Mouse (Mus musculus) midbrain, embryonic 15.5 days (tissue): ENCODE measurements around the gene Stx1b. TPM values are rescaled to one million over a fixed set of nuclear protein-coding genes. Genes with fewer than 3 reads are reported as not detected.
"Not testable (repeated sequence)": the region's sequence is repeated elsewhere in the genome, so short reads cannot be mapped to it uniquely, and the experiment has no call there.

Experiments used
- ATAC-seq: fragments of 200-750 bp; cut with Nextera tagmentation; replicated peaks from 2 replicates; pipeline ENCODE4 v1.8.0; 2017; ENCODE audit warnings: moderate TSS enrichment
- H3K27ac ChIP-seq: fragments of 300-500 bp; sonication (generic); 2 replicates; pipeline ENCODE4 v1.5.1; 2015; ENCODE audit warnings: mild to moderate bottlenecking, inconsistent platforms
- H3K27me3 ChIP-seq: fragments of 300-500 bp; sonication (generic); replicated peaks from 2 replicates; pipeline ENCODE4 v1.6.1; 2015; ENCODE audit warnings: inconsistent platforms
- H3K36me3 ChIP-seq: fragments of 300-500 bp; sonication (generic); replicated peaks from 2 replicates; pipeline ENCODE4 v1.6.1; 2015; ENCODE audit warnings: inconsistent platforms
- H3K4me1 ChIP-seq: fragments of 300-500 bp; sonication (generic); 2 replicates; pipeline ENCODE4 v1.6.1; 2015; ENCODE audit warnings: inconsistent platforms
- H3K4me2 ChIP-seq: fragments of 300-500 bp; sonication (generic); 2 replicates; pipeline ENCODE4 v1.6.1; 2015; ENCODE audit warnings: inconsistent platforms, mild to moderate bottlenecking, moderate library complexity
- H3K4me3 ChIP-seq: fragments of 300-500 bp; sonication (generic); 2 replicates; pipeline ENCODE4 v1.5.1; 2015; ENCODE audit warnings: mild to moderate bottlenecking, inconsistent platforms
- H3K9ac ChIP-seq: fragments of 300-500 bp; sonication (generic); 2 replicates; pipeline ENCODE4 v1.6.1; 2015; ENCODE audit warnings: mild to moderate bottlenecking, inconsistent platforms
- H3K9me3 ChIP-seq: fragments of 300-500 bp; sonication (generic); 2 replicates; pipeline ENCODE4 v1.6.1; 2016; ENCODE audit warnings: inconsistent platforms
- whole genome bisulfite sequencing: fragments of 180-500 bp; shearing (Covaris S2); methylation state at CpG from one replicate; pipeline ENCODE4 v1.1.7; 2015; ENCODE audit warnings: mixed read lengths; 5-methylcytosine and 5-hydroxymethylcytosine counted together
- polyA plus RNA-seq: library from polyadenylated mRNA; unstranded; fragments of >200 nt; fragmentation: Nextera tagmentation; extraction: Ambion mirVana; gene quantifications from 2 replicates; pipeline ENCODE4 v1.2.1, GENCODE M21; 2015

Gene Stx1b
- polyA plus RNA-seq, 1 experiment from 2014 or later, result 72.9 TPM

DNA sequence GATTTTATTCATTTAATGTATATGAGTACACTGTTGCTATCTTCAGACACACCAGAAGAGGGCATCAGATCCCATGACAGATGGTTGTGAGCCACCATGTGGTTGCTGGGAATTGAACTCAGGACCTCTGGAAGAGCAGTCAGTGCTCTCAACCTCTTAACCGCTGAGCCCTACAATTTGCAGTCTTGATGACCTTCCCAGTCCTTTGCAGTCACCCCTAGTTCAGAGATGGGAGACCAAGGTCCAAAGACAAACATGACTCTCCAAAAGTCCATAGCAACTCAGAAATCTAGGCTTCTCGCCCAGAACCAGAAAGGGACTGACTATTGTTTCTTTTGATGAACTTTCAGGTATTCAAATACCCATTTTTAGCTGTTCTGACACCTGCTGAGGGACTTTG lies 15.7 kb upstream of the Stx1b start:
- H3K27ac ChIP-seq, result 0 out of 2 replicates have a peak overlapping the region, but pooled peaks have one; percentile 90

DNA sequence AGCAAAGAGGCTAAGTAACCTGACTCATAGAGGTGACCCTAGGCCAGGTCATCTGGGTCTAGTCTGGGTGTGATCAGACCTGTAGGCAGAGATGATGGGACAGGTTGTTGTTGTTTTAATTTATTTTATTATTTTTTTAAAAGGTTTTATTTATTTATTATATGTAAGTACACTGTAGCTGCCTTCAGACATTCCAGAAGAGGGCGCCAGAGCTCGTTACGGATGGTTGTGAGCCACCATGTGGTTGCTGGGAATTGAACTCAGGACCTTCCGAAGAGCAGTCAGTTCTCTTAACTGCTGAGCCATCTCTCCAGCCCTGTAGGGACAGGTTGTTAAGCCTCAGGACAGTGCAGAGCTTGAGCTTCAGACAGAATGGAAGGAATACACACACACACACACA lies 13.5 kb upstream of the Stx1b start:
- peaks cover 13% of the 10 kb centered on the region for H3K4me1 ChIP-seq
- H3K27me3 ChIP-seq, H3K4me2 ChIP-seq, H3K4me3 ChIP-seq, ATAC-seq, H3K36me3 ChIP-seq, H3K9ac ChIP-seq, H3K9me3 ChIP-seq, H3K27ac ChIP-seq: not testable (repeated sequence)
- 78% methylated on average over 4 of the region's 4 CpGs for WGBS

More for the DNA sequence above, 15.7 kb upstream of the Stx1b start:
- H3K9me3 ChIP-seq, H3K36me3 ChIP-seq, H3K27me3 ChIP-seq, H3K4me2 ChIP-seq, H3K4me3 ChIP-seq, ATAC-seq, H3K9ac ChIP-seq: not testable (repeated sequence)
- peaks cover 15% of the 10 kb centered on the region for H3K4me1 ChIP-seq
- WGBS, result 72% methylated on average over 2 of the region's 2 CpGs

DNA sequence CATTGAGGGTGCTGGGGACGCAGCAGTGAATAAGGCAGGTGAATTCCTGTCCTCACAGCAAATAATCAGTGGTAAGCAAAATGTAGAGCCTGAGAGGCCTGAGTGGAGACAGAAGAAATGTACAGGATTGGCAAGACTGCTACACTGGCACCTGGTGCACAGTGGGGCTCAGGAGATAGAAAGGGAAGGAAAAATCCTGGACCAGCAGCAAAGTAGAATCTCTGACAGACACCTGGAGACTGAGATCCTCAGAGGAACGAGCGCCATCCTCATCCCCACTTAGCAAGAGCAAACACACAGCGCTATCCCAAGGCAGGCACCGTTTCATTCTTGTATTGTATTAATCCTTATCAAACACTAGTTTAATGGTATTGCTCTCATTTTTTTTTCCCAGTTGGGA lies 13.1 kb upstream of the Stx1b start:
- Histone ChIP-seq H3K9ac (no peak overlapping the region), H3K36me3 (no peaks in the 10 kb centered on the region), H3K4me2 (no peak overlapping the region), H3K9me3 (no peaks in the 10 kb centered on the region), H3K27ac (no peak overlapping the region), H3K4me1 (peaks cover 9% of the 10 kb centered on the region), H3K4me3 (no peak overlapping the region), H3K27me3 (no peaks in the 10 kb centered on the region)
- 89% methylated on average over 5 of the region's 5 CpGs for WGBS
- no peak for ATAC-seq

DNA sequence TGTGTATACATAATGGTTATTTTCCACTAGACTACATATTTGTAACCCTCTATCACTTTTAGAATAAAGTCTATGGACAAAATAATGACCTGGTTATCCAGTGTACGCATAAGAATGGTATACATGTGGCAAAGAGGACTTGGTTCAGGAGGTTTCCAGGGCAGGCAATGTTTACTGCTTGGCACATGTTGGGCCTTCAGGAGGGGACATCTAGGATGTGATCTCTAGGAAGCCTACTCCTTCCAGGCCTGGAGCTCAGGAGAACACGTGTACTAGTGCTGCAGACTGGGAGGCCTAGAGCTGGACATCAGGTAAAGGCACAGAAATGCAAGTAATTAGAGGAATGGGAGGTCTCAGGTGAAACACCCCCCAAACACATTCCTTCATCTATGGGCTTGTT lies 11.2 kb upstream of the Stx1b start:
- H3K27me3 ChIP-seq, result no peaks in the 10 kb centered on the region
- no peak overlapping the region for H3K9ac ChIP-seq
- no peak overlapping the region for H3K27ac ChIP-seq
- no peaks in the 10 kb centered on the region for H3K9me3 ChIP-seq
- WGBS, result 79% methylated on average over 2 of the region's 2 CpGs
- H3K4me2 ChIP-seq, result no peak overlapping the region
- no peak overlapping the region for H3K4me3 ChIP-seq
- peaks cover 3% of the 10 kb centered on the region; the same call in 1 of the 2 replicates for H3K4me1 ChIP-seq
- ATAC-seq, result no peak
- no peaks in the 10 kb centered on the region for H3K36me3 ChIP-seq

DNA sequence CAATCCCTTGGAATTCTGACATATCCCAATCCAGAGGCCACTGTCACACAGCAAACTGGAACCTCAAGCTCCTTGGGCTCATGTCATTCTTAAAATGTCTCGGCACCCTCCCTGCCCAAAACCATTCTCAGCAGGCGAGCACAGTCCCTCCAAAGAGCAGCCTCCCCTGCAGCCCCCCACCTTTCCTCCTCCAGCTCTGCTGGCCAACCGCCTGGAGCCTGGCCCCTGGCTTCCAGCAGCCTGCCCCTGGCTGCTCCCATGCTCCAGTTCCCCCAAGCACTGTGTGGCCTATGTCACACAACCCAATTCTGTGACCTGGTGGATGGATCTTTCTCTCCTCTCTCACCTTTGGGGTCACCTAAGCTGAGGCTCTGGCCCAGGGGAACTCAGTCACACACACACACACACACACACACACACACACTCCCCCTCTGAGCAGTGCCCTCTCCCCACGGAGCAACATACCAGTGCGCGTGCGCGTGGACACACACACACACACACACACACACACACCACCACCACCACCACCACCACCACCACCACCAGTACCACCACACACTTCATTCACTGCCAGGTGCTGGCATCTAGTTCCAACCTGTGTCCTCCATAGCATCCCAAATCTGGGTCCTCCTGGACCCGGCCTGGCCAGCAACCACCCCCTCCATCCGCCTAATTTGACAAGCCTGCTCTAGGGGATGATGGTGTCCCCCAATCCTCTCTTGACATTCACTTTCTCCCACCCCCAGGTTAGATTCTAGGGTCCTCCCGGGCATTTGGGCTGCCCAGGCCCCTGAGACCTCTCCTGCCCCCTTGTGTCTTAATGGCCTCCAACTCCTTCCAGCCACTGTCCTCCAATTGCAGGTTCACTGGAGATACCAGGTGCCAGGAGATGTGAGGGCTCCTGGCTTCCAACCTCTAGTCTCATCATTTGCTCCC lies 845 bp downstream of the Stx1b start:
- peaks cover 30% of the 10 kb centered on the region for H3K4me1 ChIP-seq
- WGBS, result 52% methylated on average over 11 of the region's 11 CpGs
- ATAC-seq, result peak; percentile 60; the same call in 1 of the 2 replicates
- no peaks in the 10 kb centered on the region for H3K36me3 ChIP-seq
- H3K4me3 ChIP-seq, result peak overlapping the region; percentile 91
- H3K9ac ChIP-seq, result peak overlapping the region; percentile 93
- H3K27me3 ChIP-seq, result no peaks in the 10 kb centered on the region
- no peaks in the 10 kb centered on the region for H3K9me3 ChIP-seq
- peak overlapping the region; percentile 85 for H3K4me2 ChIP-seq
- H3K27ac ChIP-seq, result peak overlapping the region; percentile 93

DNA sequence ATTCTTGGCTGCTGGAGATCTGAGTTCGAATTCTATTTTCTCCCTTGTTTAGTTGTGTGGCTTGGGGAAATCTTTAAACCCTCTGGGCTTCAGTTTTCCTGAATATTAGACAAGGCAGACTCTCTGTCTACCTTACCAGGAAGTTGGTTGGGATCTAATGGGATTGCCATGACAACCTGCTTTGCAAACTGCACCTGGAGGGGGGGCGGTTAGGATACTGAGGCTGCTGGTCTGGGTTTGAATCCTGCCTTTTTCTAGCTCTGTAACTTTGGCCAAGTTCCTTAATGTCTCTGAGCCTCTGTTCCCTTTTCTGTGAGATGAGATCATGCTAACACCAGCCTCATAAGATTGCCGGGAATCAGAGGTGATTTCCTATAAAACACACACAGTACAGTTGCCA lies 1.9 kb downstream of the Stx1b start:
- 91% methylated on average over 3 of the region's 3 CpGs for WGBS

DNA sequence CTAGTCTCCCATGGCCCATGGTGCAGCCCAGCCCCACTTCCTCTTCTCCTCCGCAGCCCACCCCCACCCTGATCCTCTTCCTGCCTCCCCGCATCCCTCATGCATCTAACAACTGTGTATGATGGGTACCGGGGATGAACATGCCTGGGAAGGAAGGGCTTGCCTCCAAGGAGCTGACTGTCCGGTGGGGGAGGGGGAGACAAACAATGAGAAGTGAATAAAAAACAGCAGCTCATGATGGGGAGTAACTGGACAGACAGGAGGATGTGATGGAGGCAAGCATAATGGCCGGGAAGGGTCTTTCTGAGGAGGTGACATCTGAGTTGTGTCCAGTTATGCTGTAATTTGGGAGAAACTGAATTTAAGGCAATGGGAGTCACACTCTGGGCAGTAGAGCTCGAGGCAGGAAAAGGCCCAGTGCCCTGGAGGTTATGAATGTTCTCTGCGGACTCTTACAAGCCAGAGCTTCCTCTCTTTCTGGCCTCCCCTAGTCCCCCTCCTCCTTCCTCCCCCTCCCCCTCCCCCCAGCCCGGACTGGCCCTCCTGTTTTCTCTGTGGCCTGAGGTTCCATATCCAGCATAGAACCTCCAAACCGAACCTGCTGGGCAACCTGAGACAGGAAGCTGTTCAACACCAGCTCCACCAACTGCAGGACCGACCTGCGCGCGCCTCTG lies 3.4 kb downstream of the Stx1b start:
- Histone ChIP-seq H3K4me3 (no peak overlapping the region), H3K27me3 (no peaks in the 10 kb centered on the region), H3K9me3 (no peaks in the 10 kb centered on the region), H3K4me1 (peaks cover 30% of the 10 kb centered on the region), H3K4me2 (no peak overlapping the region), H3K9ac (no peak overlapping the region), H3K36me3 (no peaks in the 10 kb centered on the region), H3K27ac (no peak overlapping the region)
- no peak for ATAC-seq
- 73% methylated on average over 13 of the region's 13 CpGs for WGBS

More for the DNA sequence above, 1.9 kb downstream of the Stx1b start:
- Histone ChIP-seq H3K4me1 (peaks cover 30% of the 10 kb centered on the region), H3K4me3 (peak overlapping the region; percentile 91; the same call in 1 of the 2 replicates), H3K27me3 (no peaks in the 10 kb centered on the region), H3K36me3 (no peaks in the 10 kb centered on the region), H3K9ac (no peak overlapping the region), H3K27ac (no peak overlapping the region), H3K9me3 (no peaks in the 10 kb centered on the region), H3K4me2 (no peak overlapping the region)
- no peak for ATAC-seq

DNA sequence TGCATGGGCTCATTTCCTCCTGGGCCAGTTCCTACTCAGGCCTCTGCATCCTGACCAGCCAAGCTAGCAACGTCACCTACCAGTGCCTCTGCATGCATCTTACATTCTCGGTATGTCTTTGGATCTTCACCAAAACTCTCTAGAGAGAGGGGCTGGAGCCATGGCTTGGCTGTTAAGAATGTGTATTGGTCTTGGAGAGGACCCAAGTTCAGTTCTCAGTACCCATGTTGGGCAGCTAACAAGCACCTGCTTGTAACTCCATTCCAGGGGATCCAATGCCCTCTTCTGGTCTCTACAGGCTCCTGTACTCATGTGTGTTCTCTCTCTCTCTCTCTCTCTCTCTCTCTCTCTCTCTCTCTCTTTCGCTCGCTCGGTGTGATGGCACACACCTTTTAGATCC lies 6.6 kb downstream of the Stx1b start:
- WGBS, result 91% methylated on average over 5 of the region's 5 CpGs

DNA sequence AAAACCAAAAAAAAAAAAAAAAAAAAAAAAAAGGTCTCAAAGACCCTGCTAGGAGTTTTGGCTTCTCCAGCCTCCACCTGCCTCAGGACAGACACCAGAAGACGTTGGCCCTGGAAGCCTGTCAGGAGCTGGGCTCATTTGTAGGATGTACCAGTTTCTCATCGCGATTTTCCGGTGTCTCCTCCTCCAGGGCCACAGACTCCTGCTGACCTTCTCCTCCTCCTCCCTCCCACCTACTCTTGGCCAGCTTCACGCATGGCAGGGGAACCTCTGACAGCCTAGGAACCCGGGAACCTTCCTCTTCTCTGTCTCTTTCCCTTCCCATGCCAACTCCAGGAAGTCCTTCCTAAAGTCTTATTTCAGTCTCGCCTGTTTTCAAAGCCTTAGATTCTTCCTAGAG lies 7.3 kb downstream of the Stx1b start:
- H3K27me3 ChIP-seq, result no peaks in the 10 kb centered on the region
- 84% methylated on average over 7 of the region's 7 CpGs for WGBS
- H3K9ac ChIP-seq, result no peak overlapping the region

More for the DNA sequence above, 6.6 kb downstream of the Stx1b start:
- no peak overlapping the region for H3K4me3 ChIP-seq
- no peaks in the 10 kb centered on the region for H3K9me3 ChIP-seq
- ATAC-seq, result no peak
- no peak overlapping the region for H3K4me2 ChIP-seq
- H3K9ac ChIP-seq, result no peak overlapping the region
- no peak overlapping the region for H3K27ac ChIP-seq
- H3K27me3 ChIP-seq, result no peaks in the 10 kb centered on the region
- peaks cover 11% of the 10 kb centered on the region; the same call in 1 of the 2 replicates for H3K36me3 ChIP-seq
- peaks cover 11% of the 10 kb centered on the region for H3K4me1 ChIP-seq

DNA sequence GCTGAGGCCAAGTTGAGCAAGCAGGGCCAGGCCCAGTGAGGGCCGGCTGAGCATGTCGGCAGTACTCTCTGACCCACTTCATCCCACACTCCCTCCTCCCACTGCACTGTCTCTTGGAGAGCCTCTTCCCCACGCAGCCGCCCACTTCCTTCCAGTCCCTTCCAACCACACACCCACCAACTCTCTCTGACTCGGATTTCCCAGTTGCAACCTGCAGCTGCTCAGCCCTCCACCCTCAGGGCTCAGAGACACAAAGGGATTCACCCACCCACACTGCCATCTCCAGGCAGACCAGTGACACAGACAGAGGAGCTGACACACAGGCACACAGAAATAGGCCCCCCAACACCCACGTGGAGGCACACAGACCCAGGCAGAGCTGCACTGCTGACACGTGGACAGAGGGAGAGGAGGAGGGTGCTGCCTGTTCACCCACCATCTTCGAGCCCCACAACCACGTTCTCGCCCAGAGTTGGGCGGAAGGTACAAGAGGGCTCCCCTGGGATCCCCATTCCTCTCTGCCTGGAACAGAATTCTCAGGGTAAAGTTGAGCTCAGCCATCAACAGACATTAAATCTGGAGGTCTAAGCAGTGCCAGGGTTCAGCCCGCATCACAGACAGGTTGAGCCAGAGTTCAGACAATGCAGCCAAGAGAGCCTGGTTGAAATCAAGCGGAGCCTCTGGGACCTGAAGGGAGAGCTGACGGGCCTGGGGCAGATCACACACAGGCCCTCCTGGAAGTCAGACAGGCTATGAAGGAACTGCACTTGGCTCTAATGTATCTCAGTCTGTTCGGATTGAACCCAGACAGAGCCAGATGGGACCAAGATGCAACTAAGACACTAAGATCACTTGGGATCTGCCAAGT lies 8.2 kb downstream of the Stx1b start:
- H3K9me3 ChIP-seq, result no peaks in the 10 kb centered on the region
- no peaks in the 10 kb centered on the region for H3K27me3 ChIP-seq
- peaks cover 19% of the 10 kb centered on the region; the same call in 1 of the 2 replicates for H3K36me3 ChIP-seq
- H3K9ac ChIP-seq, result no peak overlapping the region
- 73% methylated on average over 15 of the region's 15 CpGs for WGBS
- no peak overlapping the region for H3K4me3 ChIP-seq
- H3K4me1 ChIP-seq, result no peaks in the 10 kb centered on the region
- no peak for ATAC-seq
- H3K4me2 ChIP-seq, result no peak overlapping the region
- no peak overlapping the region for H3K27ac ChIP-seq

More for the DNA sequence above, 7.3 kb downstream of the Stx1b start:
- Histone ChIP-seq H3K4me2 (no peak overlapping the region), H3K4me3 (no peak overlapping the region), H3K9me3 (no peaks in the 10 kb centered on the region), H3K4me1 (peaks cover 5% of the 10 kb centered on the region), H3K27ac (no peak overlapping the region), H3K36me3 (peaks cover 16% of the 10 kb centered on the region; the same call in 1 of the 2 replicates)
- no peak for ATAC-seq

DNA sequence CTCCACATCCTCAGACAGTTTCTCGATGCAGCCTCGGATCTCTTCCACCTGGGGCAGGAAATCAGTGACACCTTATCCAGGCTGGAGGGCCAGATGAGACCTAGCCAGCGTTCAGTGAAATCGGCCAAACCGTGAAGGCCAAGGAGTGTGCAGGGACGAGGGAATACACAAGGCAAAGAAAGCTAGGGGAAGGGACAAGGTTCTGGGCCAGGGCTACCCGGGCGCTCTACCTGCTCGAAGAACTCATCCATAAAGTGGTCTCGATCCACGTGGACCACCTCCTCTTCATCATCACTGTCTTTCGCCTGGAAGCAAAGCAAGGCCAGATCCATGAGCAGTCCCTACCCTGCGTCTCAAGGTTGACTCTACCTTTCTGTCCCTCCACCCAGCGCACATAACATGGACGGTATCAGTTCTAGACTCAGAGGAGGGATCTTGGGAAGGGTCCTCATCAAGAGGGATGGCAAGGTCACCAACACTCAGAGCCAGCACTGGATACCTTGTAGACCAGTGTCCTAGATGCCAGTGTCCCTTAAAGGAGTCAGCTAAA lies 9.2 kb downstream of the Stx1b start:
- H3K9me3 ChIP-seq, result no peaks in the 10 kb centered on the region
- no peak for ATAC-seq
- no peak overlapping the region for H3K9ac ChIP-seq
- H3K36me3 ChIP-seq, result peaks cover 27% of the 10 kb centered on the region; the same call in 1 of the 2 replicates
- 93% methylated on average over 15 of the region's 15 CpGs for WGBS
- no peak overlapping the region for H3K4me3 ChIP-seq
- no peaks in the 10 kb centered on the region for H3K4me1 ChIP-seq
- H3K27me3 ChIP-seq, result no peaks in the 10 kb centered on the region
- H3K4me2 ChIP-seq, result no peak overlapping the region
- H3K27ac ChIP-seq, result no peak overlapping the region
